In the genomic region with DNA sequence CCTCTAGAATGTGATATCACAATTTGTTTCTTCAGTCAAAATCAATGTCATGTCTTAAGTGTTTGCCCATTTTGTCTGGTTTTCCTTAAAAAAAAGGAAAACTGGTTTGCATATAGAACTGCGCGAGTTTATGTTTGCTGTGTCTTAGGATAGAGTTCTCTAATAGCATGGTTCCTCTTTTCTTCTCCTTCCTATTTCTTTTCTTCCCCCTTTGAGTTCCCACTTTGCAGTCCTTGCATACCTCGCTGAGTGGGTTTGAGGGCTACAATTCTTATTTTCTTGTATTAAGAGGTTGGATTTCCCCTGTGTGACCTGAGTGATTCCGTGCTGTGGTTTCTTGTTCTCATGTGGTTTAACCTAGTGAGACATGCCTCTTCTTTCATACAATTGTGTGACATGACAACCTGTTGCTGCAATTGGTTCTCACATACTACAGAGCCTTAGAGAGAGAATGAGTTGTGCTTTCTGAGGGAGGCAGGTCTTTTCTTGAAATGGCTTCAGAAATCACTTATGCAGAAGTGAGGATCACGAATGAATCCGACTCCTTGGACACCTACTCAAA, we compare ENCODE assay signal across 19 mouse cellular contexts. TPM values are rescaled to one million over a fixed set of nuclear protein-coding genes. Genes with fewer than 3 reads are reported as not detected.
"Had no signal": no experiment of that assay in that cellular context is flagged by ENCODE, and none has a peak within 500 bp of the region (broad histone marks: within the 10 kb centered on the region; RNA-seq: fewer than 3 reads in every experiment).

Gene Clec4a4, plus strand, starts transcription at position 492 of the 562 bp plus-strand sequence.

- H3K4me2 ChIP-seq: intestine, embryonic 15.5 days; liver, embryonic 13.5 days; neural tube, embryonic 12.5 days had no signal

- H3K9ac ChIP-seq: intestine, embryonic 15.5 days; liver, embryonic 13.5 days; liver, postnatal 0 days; neural tube, embryonic 12.5 days had no signal

- H3K27ac ChIP-seq: intestine, embryonic 15.5 days; layer of hippocampus, adult 2 months; limb, embryonic 10.5 days; liver, embryonic 13.5 days; midbrain, embryonic 10.5 days; neural tube, embryonic 12.5 days had no signal

- H3K4me1 ChIP-seq: intestine, embryonic 15.5 days; limb, embryonic 10.5 days; liver, embryonic 13.5 days; midbrain, embryonic 10.5 days; neural tube, embryonic 12.5 days had no signal

- H3K27me3 ChIP-seq: intestine, embryonic 15.5 days; liver, embryonic 13.5 days; neural tube, embryonic 12.5 days had no signal

- H3K4me3 ChIP-seq: intestine, embryonic 15.5 days; layer of hippocampus, adult 2 months; limb, embryonic 10.5 days; liver, embryonic 13.5 days; midbrain, embryonic 10.5 days; neural tube, embryonic 12.5 days had no signal

- H3K36me3 ChIP-seq: intestine, embryonic 15.5 days; limb, embryonic 10.5 days; liver, embryonic 13.5 days; midbrain, embryonic 10.5 days; neural tube, embryonic 12.5 days had no signal

- DNase-seq: kidney, adult 18-20 months; kidney, postnatal 10 days; kidney, postnatal 4 days; liver, embryonic 13.5 days; liver, postnatal 0 days; midbrain, embryonic 14.5 days; retina, postnatal 1 day; thymus, postnatal 4 days had no signal

- ATAC-seq: intestine, embryonic 15.5 days; liver, postnatal 0 days had no signal

RNA-seq across cellular contexts. Expression of gene Clec4a4, which starts in this region (rescaled TPM):
- total RNA-seq: layer of hippocampus, adult 2 months; layer of hippocampus, postnatal 10 days; left cerebral cortex, postnatal 10 days had no signal
- polyA plus RNA-seq: intestine, embryonic 15.5 days; kidney, embryonic 14.5 days; limb, embryonic 10.5 days; limb, embryonic 14.5 days; liver, embryonic 13.5 days; lung, embryonic 16.5 days; midbrain, embryonic 10.5 days; midbrain, embryonic 14.5 days; neural tube, embryonic 12.5 days; stomach, embryonic 16.5 days had no signal
